Mouse (Mus musculus): ENCODE data around the gene Gzmk. TPM values are rescaled to one million over a fixed set of nuclear protein-coding genes. Genes with fewer than 3 reads are reported as not detected.
A peak's percentile ranks its signal among the peaks of the same experiment; 100 is the strongest.

Gene Gzmk
- polyA plus RNA-seq, 1 experiment from 2014 or later, result not detected

DNA sequence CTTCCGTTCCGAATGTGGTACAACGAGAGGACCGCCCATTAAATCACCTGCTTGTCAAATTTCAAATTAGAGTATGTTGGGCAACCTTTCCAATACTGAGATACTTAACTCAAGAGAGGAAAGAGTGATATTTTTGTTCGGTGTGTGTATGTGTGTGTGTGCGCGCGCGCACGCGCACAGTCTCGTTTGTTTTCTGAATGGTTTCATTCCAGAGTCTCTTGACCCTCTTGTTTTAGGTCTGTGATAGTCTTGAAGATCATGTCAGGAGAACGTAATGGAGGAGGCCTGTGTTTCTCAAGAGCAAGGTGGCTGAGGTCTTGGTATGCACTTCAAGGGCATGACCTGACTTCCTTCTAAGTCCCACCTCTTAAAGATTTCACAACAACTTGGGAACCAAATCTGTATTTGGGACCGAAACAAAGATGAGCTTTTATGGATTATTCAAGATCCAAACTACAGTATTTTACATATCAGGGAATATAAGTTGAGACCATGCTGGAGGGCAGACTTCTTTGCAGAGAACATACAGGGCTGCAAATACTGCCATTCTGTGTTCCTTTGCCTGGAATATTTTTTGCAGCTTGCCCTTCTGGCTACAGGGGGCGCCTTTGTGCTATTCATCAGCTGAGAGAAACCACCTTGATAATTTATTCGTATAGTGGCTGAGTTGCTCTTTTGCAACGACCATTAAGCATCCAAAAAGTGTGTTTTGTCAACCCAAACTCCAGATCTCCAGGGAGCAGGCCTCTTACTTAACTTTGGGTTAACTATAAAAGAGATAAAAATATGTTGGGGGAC lies 2.2 kb upstream of the Gzmk start:
- H3K9ac ChIP-seq, result no peak overlapping the region
- peaks cover 6% of the 10 kb centered on the region; the same call in 1 of the 2 replicates for H3K4me1 ChIP-seq
- H3K27ac ChIP-seq, result no peak overlapping the region
- H3K36me3 ChIP-seq, result no peaks in the 10 kb centered on the region
- no peak for ATAC-seq (ENCODE audit: low FRiP score)
- H3K4me3 ChIP-seq, result no peak overlapping the region
- 88% methylated on average over 17 of the region's 17 CpGs for WGBS
- H3K9me3 ChIP-seq (replicated peaks), result no peaks in the 10 kb centered on the region
- no peak overlapping the region for H3K4me2 ChIP-seq (replicated peaks)
- H3K27me3 ChIP-seq, result no peaks in the 10 kb centered on the region

DNA sequence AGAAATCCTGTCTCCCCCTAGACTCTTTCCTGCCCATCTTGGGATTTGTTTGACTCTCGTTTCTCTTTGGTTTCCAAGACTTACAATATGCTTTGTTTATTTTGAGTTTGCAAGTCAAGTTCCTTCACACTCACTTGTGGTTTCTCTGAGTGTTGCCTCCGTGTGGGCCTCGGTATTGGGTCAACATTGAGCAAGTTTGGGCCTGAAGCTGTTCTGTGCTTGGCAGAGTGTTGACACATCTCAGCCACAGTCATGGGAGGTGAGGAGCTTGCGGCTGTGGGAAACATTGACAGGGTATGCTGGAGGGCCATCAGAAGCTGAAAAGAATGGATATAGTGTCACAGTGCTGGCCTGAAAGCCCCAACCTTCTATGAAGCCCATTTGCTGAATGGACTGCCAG lies 1.4 kb upstream of the Gzmk start:
- ATAC-seq (ENCODE audit: low FRiP score), result no peak
- Histone ChIP-seq H3K9me3 (replicated peaks) (no peaks in the 10 kb centered on the region), H3K36me3 (no peaks in the 10 kb centered on the region), H3K4me1 (peaks cover 6% of the 10 kb centered on the region; the same call in 1 of the 2 replicates), H3K9ac (no peak overlapping the region), H3K27ac (no peak overlapping the region), H3K27me3 (no peaks in the 10 kb centered on the region), H3K4me2 (replicated peaks) (no peak overlapping the region), H3K4me3 (no peak overlapping the region)
- 79% methylated on average over 4 of the region's 4 CpGs for WGBS

DNA sequence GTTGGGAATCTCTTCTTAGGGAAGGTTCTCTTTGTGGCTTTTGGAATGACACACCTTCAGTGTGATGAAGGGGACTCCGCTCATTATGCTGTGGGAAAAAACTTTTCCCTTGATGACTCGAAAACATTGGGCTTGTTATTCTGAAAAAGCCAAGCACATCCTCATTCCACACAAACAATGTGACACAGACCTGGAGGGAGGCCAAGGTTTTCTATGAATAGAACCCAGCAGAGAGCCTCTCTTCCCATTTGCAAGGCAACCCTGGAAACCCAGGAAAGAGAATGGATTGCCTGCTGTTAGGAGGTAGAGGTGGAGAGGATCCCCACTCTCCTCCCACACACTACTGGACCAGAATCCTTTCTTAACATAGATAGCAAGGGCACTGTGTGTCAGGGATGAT lies 1.6 kb downstream of the Gzmk start:
- WGBS, result 2% methylated on average over 2 of the region's 2 CpGs
- Histone ChIP-seq H3K4me1 (peaks cover 6% of the 10 kb centered on the region; the same call in 1 of the 2 replicates), H3K9ac (no peak overlapping the region), H3K4me3 (no peak overlapping the region), H3K27me3 (no peaks in the 10 kb centered on the region), H3K36me3 (no peaks in the 10 kb centered on the region), H3K27ac (peak overlapping the region; percentile 30; the same call in 1 of the 2 replicates), H3K4me2 (replicated peaks) (0 out of 2 replicates have a peak overlapping the region, but pooled peaks have one; percentile 29), H3K9me3 (replicated peaks) (no peaks in the 10 kb centered on the region)
- peak; percentile 72 for ATAC-seq (ENCODE audit: low FRiP score)

DNA sequence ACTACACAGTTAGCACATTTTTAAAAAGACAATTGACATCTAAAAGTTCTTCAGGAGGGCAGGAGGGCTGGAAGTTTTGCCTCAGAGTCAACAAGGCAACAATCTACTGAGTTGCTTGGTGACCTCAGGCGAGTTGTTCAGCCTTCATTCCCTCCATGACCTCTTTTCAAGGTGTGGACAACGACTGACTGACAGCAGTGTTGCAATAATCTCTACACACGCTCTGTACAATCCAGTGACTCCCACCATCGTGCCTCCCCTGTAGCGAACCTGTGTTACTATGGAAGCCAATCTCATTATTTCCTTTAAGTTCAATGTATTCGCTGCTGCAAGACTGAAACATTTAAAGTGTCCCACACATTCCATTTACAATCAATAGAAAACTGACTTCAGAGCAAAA lies 3.9 kb downstream of the Gzmk start:
- Histone ChIP-seq H3K4me3 (no peak overlapping the region), H3K4me1 (peaks cover 6% of the 10 kb centered on the region; the same call in 1 of the 2 replicates), H3K4me2 (replicated peaks) (no peak overlapping the region), H3K27ac (no peak overlapping the region), H3K9ac (no peak overlapping the region), H3K9me3 (replicated peaks) (no peaks in the 10 kb centered on the region), H3K27me3 (no peaks in the 10 kb centered on the region), H3K36me3 (no peaks in the 10 kb centered on the region)
- 75% methylated on average over 6 of the region's 6 CpGs for WGBS
- ATAC-seq (ENCODE audit: low FRiP score), result no peak

DNA sequence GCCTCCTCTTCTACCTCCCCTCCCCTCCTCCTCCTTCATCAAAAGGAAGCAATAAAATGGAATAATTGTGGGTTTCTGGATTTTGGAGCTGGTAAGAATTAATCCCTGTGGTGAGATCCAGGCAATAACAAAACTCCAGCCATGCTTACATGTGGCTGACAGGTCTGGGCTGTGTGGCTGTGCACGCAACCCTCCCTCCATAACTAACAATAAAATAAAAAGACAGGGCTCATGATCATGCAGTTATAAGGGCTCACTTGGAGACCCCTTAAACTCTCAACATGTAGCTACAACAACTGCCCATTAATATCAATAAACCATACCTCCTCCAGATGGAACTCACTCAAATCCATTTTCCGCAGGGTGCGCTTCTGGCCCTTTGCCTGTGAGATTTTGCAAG lies 11.8 kb downstream of the Gzmk start:
- WGBS, result 94% methylated on average over 3 of the region's 3 CpGs
- Histone ChIP-seq H3K36me3 (no peaks in the 10 kb centered on the region), H3K4me2 (replicated peaks) (no peak overlapping the region), H3K4me3 (no peak overlapping the region), H3K9ac (no peak overlapping the region), H3K27me3 (peaks cover 4% of the 10 kb centered on the region), H3K4me1 (0 out of 2 replicates have a peak, but pooled peaks cover 3% of the 10 kb centered on the region), H3K27ac (no peak overlapping the region), H3K9me3 (replicated peaks) (no peaks in the 10 kb centered on the region)
- no peak for ATAC-seq (ENCODE audit: low FRiP score)

- H3K27me3 ChIP-seq, result peaks cover 4% of the 10 kb centered on the region
- H3K9me3 ChIP-seq (replicated peaks), result no peaks in the 10 kb centered on the region
- H3K36me3 ChIP-seq, result no peaks in the 10 kb centered on the region
- WGBS, result 81% methylated on average over 3 of the region's 3 CpGs
- H3K9ac ChIP-seq, result no peak overlapping the region
- no peak overlapping the region for H3K27ac ChIP-seq
- 0 out of 2 replicates have a peak, but pooled peaks cover 3% of the 10 kb centered on the region for H3K4me1 ChIP-seq
- H3K4me2 ChIP-seq (replicated peaks), result no peak overlapping the region
- ATAC-seq (ENCODE audit: low FRiP score), result no peak
- H3K4me3 ChIP-seq, result no peak overlapping the region
These were observed 13.3 kb downstream of the Gzmk start for GRCm38 (mm10) chr13:113212401-113212800.

- no peak for ATAC-seq (ENCODE audit: low FRiP score)
- H3K9ac ChIP-seq, result no peak overlapping the region
- WGBS, result 78% methylated on average over 15 of the region's 15 CpGs
These were observed 14.4 kb downstream of the Gzmk start for GRCm38 (mm10) chr13:113211345-113211744.

GRCm38 (mm10) chr13:113209624-113210023 lies 16.1 kb downstream of the Gzmk start, which contains the start of gene Esm1:
TSS of gene Esm1 (plus strand) at chr13:113209659.
- peak within 1 kb of the TSS; percentile 15; the same call in 1 of the 2 replicates for H3K4me2 ChIP-seq (replicated peaks)
- 48% methylated on average over 15 of the region's 15 CpGs for WGBS

More at GRCm38 (mm10) chr13:113211345-113211744, 14.4 kb downstream of the Gzmk start:
- Histone ChIP-seq H3K27ac (no peak overlapping the region), H3K4me3 (no peak overlapping the region), H3K27me3 (peaks cover 4% of the 10 kb centered on the region), H3K36me3 (no peaks in the 10 kb centered on the region), H3K9me3 (replicated peaks) (no peaks in the 10 kb centered on the region), H3K4me1 (0 out of 2 replicates have a peak, but pooled peaks cover 3% of the 10 kb centered on the region), H3K4me2 (replicated peaks) (no peak overlapping the region)

GRCm38 (mm10) chr13:113205346-113205745 lies 20.4 kb downstream of the Gzmk start:
- Histone ChIP-seq H3K4me3 (no peak overlapping the region), H3K4me2 (replicated peaks) (no peak overlapping the region), H3K9me3 (replicated peaks) (no peaks in the 10 kb centered on the region), H3K36me3 (no peaks in the 10 kb centered on the region), H3K9ac (no peak overlapping the region), H3K27me3 (peaks cover 4% of the 10 kb centered on the region), H3K4me1 (0 out of 2 replicates have a peak, but pooled peaks cover 3% of the 10 kb centered on the region), H3K27ac (no peak overlapping the region)
- 92% methylated on average over 5 of the region's 5 CpGs for WGBS
- ATAC-seq (ENCODE audit: low FRiP score), result no peak

More at GRCm38 (mm10) chr13:113209624-113210023, 16.1 kb downstream of the Gzmk start, which contains the start of gene Esm1:
- no peak within 1 kb of the TSS for H3K9ac ChIP-seq
- H3K27ac ChIP-seq, result no peak within 1 kb of the TSS
- H3K27me3 ChIP-seq, result peaks cover 4% of the 10 kb centered on the region
- ATAC-seq (ENCODE audit: low FRiP score), result no peak
- no peaks in the 10 kb centered on the region for H3K36me3 ChIP-seq
- no peaks in the 10 kb centered on the region for H3K9me3 ChIP-seq (replicated peaks)
- no peak within 1 kb of the TSS for H3K4me3 ChIP-seq
- 0 out of 2 replicates have a peak, but pooled peaks cover 3% of the 10 kb centered on the region for H3K4me1 ChIP-seq

DNA sequence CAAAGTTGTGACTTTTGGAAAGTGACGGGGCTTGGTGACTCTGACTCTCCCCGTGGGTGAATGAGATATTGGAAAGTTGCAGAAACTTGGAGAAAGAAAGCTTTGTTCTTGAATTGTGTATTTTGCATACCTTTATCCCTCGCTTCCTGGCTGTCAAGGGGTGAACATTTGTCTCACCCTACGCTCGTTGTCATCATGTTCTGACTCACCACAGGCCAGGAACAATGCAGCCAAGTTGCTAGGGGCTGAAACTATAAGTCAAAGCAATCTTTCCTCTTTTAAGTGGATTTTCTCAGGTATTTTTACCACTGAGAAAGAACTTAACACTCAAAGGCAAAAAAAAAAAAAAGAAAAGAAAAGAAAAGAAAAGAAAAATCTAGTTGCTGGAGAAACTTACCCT lies 22.6 kb downstream of the Gzmk start:
- H3K4me2 ChIP-seq (replicated peaks), result no peak overlapping the region
- ATAC-seq (ENCODE audit: low FRiP score), result no peak
- H3K9me3 ChIP-seq (replicated peaks), result no peaks in the 10 kb centered on the region
- 52% methylated on average over 5 of the region's 5 CpGs for WGBS
- no peaks in the 10 kb centered on the region for H3K36me3 ChIP-seq
- H3K4me1 ChIP-seq, result no peaks in the 10 kb centered on the region
- H3K27ac ChIP-seq, result no peak overlapping the region
- H3K9ac ChIP-seq, result no peak overlapping the region
- H3K4me3 ChIP-seq, result no peak overlapping the region
- no peaks in the 10 kb centered on the region for H3K27me3 ChIP-seq

- no peak for ATAC-seq (ENCODE audit: low FRiP score)
- no peak overlapping the region for H3K27ac ChIP-seq
These were observed 23.5 kb downstream of the Gzmk start for GRCm38 (mm10) chr13:113202184-113202583.

GRCm38 (mm10) chr13:113201631-113202030 lies 24.1 kb downstream of the Gzmk start:
- 85% methylated on average over 2 of the region's 2 CpGs for WGBS
- Histone ChIP-seq H3K27ac (no peak overlapping the region), H3K9me3 (replicated peaks) (no peaks in the 10 kb centered on the region), H3K4me2 (replicated peaks) (no peak overlapping the region), H3K36me3 (no peaks in the 10 kb centered on the region), H3K4me1 (no peaks in the 10 kb centered on the region), H3K27me3 (no peaks in the 10 kb centered on the region), H3K4me3 (no peak overlapping the region), H3K9ac (no peak overlapping the region)
- ATAC-seq (ENCODE audit: low FRiP score), result no peak

More at GRCm38 (mm10) chr13:113202184-113202583, 23.5 kb downstream of the Gzmk start:
- H3K4me3 ChIP-seq, result no peak overlapping the region
- H3K27me3 ChIP-seq, result no peaks in the 10 kb centered on the region
- H3K4me1 ChIP-seq, result no peaks in the 10 kb centered on the region
- no peak overlapping the region for H3K4me2 ChIP-seq (replicated peaks)
- 63% methylated on average over 4 of the region's 4 CpGs for WGBS
- H3K36me3 ChIP-seq, result no peaks in the 10 kb centered on the region
- no peak overlapping the region for H3K9ac ChIP-seq
- no peaks in the 10 kb centered on the region for H3K9me3 ChIP-seq (replicated peaks)
